Mouse (Mus musculus) erythroid progenitor cell, adult 5-6 weeks (primary cell): ENCODE results near the gene Pcyt1a. TPM values are rescaled to one million over a fixed set of nuclear protein-coding genes. Genes with fewer than 3 reads are reported as not detected.

Source experiments
- ATAC-seq: replicated peaks from 2 replicates; pipeline ENCODE4 v1.8.0; 2016; ENCODE audit warnings: moderate number of reproducible peaks, mild to moderate bottlenecking, moderate TSS enrichment, inconsistent platforms; ENCODE audit not compliant: poor library complexity, low FRiP score, severe bottlenecking
- total RNA-seq, 2 experiments: library from RNA; stranded (forward) in 1 of 2; stranded (reverse) in 1 of 2; fragments of 150-400 nt in 1 of 2; fragments of 186-747, 209-891 nt in 1 of 2; gene quantifications; 2 replicates each; pipeline versions ENCODE4 v1.2.3 to v1.2.4; 2015 to 2017; ENCODE audit warnings: low replicate concordance in 2 of 2

The Pcyt1a gene
- total RNA-seq, 2 experiments from 2014 or later: 162 to 335 TPM

DNA sequence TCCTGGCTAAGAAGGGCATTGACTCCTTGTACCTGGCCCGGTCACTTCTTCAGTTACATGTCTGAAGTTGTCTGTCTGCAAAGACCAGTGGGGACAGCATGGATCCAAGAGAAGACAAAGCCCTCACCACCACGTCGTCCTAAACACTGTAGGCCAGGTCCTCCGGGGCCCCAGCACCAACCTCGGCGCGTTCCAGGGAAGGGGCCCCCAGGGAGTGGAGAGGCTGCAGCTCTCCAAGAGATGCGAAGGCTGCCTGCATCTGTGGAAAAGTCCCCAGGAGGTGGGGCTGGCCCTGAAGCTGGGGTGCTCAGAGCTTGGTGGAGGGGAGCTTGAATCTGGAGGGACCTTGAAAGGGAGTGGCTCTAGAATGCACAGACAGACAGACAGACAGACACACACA is 75.6 kb downstream of the Pcyt1a start:
- no peak for ATAC-seq

DNA sequence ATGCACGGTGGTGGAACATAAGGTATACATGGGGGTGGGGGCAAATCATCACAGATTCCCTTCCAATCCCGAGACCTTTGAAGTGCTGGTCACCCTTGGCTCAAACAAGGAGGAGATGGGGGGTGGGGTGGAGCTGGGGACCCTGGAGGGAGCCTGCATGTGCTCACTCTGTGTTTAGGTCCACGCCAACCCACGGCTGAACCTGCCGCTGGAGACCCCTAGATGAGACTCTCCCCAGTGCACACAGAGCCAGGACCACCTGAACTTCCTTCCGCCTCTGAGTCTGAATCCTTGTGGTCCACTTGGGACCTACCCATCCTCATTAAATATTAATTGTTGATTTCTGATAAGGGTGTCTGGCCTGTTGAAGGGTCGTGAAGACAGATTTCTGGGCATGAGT is 76.1 kb downstream of the Pcyt1a start:
- ATAC-seq: no peak

GRCm38 (mm10) chr16:32507407-32507806 is 76.7 kb downstream of the Pcyt1a start:
- ATAC-seq: peak; percentile 46

- no peak for ATAC-seq
Measured at GRCm38 (mm10) chr16:32508035-32508434, 77.3 kb downstream of the Pcyt1a start.

DNA sequence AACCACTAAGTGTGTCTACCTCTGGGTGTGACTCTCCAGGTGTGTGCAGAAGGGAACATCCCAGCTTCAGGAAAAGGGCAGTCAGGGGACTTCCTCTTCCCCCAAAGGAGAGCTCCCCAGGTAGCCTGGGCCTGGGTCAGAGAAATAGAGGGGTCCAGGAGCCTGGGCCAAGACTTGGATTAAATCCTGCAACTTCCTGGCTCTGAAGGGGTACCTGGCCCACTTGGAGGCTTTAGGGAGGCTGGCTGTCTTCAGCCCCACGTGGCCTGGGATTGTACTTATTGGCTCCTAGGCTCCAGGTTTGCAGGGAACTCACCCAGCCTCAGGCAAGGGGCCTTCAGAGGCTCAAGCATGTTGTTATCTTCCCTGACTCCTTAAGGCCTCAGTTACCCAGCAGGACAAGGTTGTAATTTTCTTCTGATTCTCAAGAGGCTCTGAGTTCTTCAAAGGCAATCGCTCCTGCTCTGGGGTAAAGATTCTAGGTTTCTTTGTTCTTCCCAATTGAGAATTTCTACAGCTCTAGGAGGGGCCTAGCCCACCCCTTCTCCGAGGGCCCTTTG is 77.9 kb downstream of the Pcyt1a start:
- 0 out of 2 replicates have a peak, but pooled peaks have one; percentile 2 for ATAC-seq

GRCm38 (mm10) chr16:32509066-32509942 is 78.6 kb downstream of the Pcyt1a start:
- peak; percentile 76 for ATAC-seq

DNA sequence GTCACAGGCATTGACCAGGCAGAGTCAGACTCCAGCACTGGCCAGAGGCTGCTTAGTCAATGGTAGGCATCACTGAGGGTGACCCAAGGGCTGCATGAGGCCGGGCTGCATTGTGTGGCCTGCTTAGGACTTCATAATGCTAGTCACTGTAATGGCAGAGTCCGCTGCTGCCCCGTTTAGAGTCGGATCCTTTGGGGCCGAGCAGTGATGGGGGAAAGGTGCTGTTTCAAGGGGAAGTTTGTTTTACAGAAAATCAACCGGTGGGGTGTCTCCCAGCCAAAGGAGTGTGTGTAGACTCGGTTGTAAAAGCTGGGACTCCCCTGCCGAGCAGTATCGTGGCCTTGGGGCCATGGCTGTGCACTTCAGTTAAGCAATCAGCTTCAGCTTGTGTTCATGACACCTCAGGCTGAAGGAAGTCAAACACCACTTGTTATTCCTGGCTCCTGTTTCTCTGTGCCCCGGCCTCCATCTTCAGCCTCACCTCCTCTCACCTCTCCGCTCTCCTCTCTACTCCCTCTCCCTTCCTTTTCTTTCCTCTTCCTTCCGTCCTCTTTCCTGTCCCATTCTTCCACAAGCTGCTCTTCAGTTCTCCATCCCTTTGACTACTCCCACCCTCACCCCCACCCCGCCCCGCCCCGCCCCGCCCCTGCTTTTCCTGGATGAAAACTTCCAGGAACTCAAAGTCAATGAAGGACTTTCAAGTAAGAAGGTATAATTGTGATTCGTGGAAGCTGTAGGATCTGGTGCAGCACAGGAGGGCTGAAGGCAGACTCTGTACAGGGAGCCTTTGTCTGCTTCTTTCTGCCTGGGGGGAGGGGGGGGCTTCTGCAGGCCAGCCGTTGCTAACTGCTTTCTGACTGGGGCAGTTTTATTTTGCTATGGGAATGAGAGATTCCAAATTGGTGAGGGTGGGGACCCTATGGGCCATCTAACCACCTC is 79.9 kb downstream of the Pcyt1a start:
- no peak for ATAC-seq

- no peak for ATAC-seq
Measured at GRCm38 (mm10) chr16:32511338-32511734, 80.6 kb downstream of the Pcyt1a start.

DNA sequence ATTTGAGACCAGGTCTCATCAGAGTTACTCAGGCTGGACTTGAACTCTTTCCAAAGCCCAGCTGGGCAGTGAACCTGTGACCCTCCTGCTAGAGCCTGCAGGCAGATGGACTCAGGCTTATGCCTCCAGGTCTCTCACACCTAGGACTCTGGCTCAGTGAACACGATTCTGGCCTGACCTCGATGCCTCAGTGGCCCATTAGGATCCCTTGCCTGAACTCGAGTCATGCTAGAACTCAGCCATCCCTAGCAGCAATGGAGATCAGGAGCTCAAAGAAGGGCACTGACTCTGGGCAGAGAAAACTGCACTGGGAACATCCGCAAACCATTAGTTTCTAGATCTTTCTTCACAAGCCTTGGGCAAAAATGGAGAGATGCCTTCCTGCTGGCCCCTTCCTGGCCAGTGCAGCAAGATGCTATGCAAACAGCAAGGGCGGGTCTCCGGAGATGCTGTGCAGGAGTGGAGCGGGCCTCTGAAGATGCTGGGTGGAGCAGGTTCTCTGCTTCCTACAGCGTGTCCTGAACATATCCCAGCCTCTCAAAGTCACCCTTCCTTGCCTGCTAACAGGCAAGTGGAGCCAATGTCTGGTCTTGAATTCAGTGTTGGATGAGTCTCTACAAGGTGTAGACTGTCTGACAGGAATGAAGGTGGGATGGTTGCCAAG is 81.2 kb downstream of the Pcyt1a start:
- ATAC-seq: no peak

DNA sequence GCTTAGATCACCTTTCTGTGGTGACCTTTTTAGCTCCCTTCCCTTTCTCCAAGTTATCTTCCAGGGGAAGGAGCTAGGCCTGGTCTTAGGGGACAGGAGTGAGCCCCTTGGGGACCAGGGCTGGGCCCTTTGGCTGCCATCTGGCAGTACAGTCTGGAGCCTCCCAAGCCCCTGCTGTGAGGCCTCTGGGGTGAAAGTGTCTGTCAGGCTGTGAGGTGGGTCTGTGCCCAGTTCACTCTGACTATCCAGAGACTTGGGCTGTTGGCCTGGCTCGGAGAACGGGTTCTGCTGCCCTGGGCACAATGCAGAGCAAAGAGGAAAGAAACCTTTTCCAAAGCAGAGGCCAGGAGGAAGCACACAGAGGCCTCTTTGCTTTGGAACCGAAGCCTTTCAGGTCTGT is 82.2 kb downstream of the Pcyt1a start:
- ATAC-seq: no peak

DNA sequence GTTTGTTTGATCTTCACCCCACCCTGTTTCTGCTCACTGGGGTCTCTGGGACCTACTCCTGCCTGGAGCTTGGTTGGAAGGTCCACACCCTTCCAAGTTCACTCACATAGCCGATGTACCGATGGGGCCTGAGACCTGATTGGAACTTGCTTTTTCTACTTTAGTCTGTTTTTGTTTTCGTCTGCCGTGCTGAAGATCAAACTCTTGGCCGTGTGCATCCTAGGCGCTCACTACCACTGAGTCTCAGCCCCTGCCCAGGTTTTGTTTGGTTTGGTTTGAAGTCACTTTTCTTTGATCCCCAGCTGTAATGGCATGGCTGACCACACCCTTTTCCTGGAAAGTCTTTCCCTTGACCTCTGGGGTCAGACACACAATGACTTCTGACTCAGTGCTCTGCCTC is 82.7 kb downstream of the Pcyt1a start:
- ATAC-seq: no peak

DNA sequence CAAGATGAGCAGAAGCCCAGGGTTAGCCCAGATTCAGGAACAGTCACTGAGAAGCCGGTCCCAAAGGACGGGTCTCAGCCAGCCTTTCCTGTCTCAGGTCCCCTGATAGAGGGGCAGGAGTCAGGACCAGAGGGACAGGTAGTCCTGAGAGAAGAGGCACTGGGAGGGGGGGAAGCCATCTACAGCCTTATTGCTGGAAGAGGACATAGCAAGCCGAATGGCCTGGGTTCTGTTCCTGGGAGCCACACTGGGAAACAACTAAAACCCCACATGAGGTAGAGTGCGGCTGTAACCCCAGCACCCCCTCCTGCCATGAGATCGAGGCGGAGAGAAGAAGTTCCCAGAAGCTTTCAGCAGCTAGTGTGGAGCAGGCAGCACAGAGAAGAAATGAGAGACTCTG is 83.2 kb downstream of the Pcyt1a start:
- no peak for ATAC-seq

- ATAC-seq: peak; percentile 80
Measured at GRCm38 (mm10) chr16:32516006-32516962, 85.6 kb downstream of the Pcyt1a start.

GRCm38 (mm10) chr16:32517785-32518481 is 87.2 kb downstream of the Pcyt1a start:
- no peak for ATAC-seq

DNA sequence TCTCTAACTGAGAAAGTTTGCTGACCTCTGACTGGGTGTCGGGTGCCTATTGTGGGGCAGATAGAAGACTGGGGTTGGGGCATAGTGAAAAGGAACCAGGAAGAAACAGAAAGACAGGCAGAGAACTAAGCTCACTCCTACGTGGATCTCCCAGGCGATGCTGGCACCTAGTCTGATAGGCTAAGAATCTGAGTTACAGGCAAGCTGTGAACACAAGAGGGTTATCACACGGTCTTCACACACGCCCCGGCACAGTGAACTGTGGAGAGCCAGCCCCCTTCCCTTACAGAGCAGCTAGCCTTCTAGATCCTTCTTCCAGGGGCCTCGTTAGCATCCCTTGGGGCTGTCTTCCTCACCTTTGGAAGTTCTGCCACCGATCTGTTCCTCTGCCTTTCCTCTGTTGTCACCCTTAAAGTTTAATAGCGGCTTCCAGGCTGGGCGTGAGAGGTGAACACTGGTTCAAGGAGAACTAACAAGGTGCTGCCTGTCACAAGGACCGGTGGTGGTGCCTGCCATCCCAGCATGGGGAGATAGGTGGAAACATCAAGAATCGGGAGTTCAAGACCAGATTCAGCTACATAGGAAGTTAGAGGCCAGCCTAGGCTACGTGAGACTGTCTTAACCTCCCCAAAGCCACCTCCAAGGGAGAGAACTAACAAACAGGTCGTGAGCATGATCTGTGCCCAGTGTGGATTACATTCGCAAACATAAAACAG is 89.1 kb downstream of the Pcyt1a start:
- ATAC-seq: peak; percentile 27

- ATAC-seq: peak; percentile 62
Measured at GRCm38 (mm10) chr16:32520372-32520748, 89.6 kb downstream of the Pcyt1a start.

DNA sequence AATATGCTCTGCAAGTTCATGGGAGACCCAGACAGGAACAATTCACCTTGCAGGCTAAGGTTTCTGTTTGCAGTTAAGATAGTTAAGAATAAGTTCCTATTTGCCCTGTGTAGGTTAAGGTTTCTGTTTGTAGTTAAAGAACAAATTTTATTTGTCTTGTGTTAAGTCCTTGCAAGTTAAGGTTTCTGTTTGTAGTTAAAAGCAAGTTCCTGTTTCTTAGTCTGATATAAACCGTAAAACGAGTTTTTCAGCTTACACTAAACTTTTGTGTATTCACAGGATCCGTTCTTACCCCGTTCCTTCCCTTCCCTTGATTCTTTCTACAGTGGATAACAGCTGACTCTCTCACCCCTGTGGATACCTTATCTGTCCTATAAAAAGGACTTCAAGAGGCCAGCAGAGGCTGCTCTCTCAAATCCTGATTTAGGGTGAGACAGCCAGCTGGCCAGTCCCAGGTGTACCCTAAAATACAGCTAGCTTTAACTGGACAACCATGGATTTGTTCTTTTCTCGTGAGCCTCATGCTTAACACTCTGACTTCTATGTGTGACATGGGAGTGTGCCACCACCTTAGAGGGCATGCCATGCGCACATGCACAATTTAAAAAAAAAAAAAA is 92.0 kb downstream of the Pcyt1a start:
- ATAC-seq: no peak
